Mouse (Mus musculus) G1E (cell line): ENCODE measurements at regions not wholly inside any gene's neighbourhood (a gene's known extent, or its start where the extent isn't known, plus 50 kb on each side); places are given as distances from the start of the nearest gene placed in this dataset.

Source experiments
- ATAC-seq: 2 replicates; pipeline ENCODE4 v1.8.0; 2016; ENCODE audit warnings: mild to moderate bottlenecking; ENCODE audit not compliant: insufficient number of reproducible peaks, poor library complexity, low FRiP score, severe bottlenecking; ENCODE audit errors: extremely low read depth
- DNase-seq: peaks from one replicate; pipeline ENCODE4 v3.0.0; 2012; ENCODE audit warnings: low spot score
- H3K27me3 ChIP-seq: 2 replicates; pipeline ENCODE4 v1.6.1; 2012; ENCODE audit warnings: mild to moderate bottlenecking, low read length, inconsistent platforms; ENCODE audit not compliant: insufficient read depth
- H3K36me3 ChIP-seq: replicated peaks from 2 replicates; pipeline ENCODE3; 2012; ENCODE audit warnings: mild to moderate bottlenecking, inconsistent platforms
- H3K4me1 ChIP-seq: 2 replicates; pipeline ENCODE4 v1.6.1; 2012; ENCODE audit warnings: low read depth, low read length, inconsistent platforms, mixed read lengths; ENCODE audit not compliant: insufficient read depth
- H3K4me3 ChIP-seq: 2 replicates; pipeline ENCODE4 v1.5.1; 2012; ENCODE audit warnings: low read depth, mild to moderate bottlenecking, inconsistent platforms, low read length, moderate library complexity, mixed read lengths
- H3K9me3 ChIP-seq: replicated peaks from 2 replicates; pipeline ENCODE4 v1.6.1; 2012; ENCODE audit warnings: inconsistent platforms
- CTCF ChIP-seq: IDR thresholded peaks from 2 replicates; pipeline ENCODE4 v1.5.1; 2012; ENCODE audit warnings: low read depth, low read length, inconsistent platforms, mixed read lengths
- GATA1 ChIP-seq: IDR thresholded peaks from 2 replicates; pipeline ENCODE4 v1.6.1; 2012; ENCODE audit warnings: borderline replicate concordance, low read length, inconsistent platforms, mixed read lengths
- GATA2 ChIP-seq: IDR thresholded peaks from 2 replicates; pipeline ENCODE4 v1.6.1; 2012; ENCODE audit warnings: low read depth, low read length, inconsistent platforms, borderline replicate concordance
- POLR2AphosphoS5 ChIP-seq: IDR thresholded peaks from 2 replicates; pipeline ENCODE4 v1.6.1; 2012; ENCODE audit warnings: low read depth, low read length, inconsistent platforms; ENCODE audit not compliant: insufficient replicate concordance
- TAL1 ChIP-seq: conservative IDR thresholded peaks from 2 replicates; pipeline ENCODE4 v1.6.1; 2012; ENCODE audit warnings: low read depth, low read length, inconsistent platforms, mixed read lengths

- no peaks in the 10 kb centered on the region for H3K4me1 ChIP-seq
- no peaks in the 10 kb centered on the region for H3K9me3 ChIP-seq
- no peak overlapping the region for H3K4me3 ChIP-seq
- no peak for TF ChIP-seq POLR2AphosphoS5
- TF ChIP-seq CTCF, result no peak
- no peak for TF ChIP-seq GATA1
- TF ChIP-seq GATA2, result no peak
- no peak for TF ChIP-seq TAL1
- no peaks in the 10 kb centered on the region for H3K36me3 ChIP-seq
- DNase-seq (no peak), ATAC-seq (no peak)
- H3K27me3 ChIP-seq, result no peaks in the 10 kb centered on the region
Measured at GRCm38 (mm10) chrX:107031726-107032125, 56.6 kb upstream of the P2ry10 start.

- no peak for ATAC-seq
- H3K4me3 ChIP-seq, result no peak overlapping the region
- DNase-seq, result no peak
- TF ChIP-seq TAL1 (no peak), GATA1 (no peak), CTCF (no peak), GATA2 (no peak), POLR2AphosphoS5 (no peak)
- H3K4me1 ChIP-seq, result no peaks in the 10 kb centered on the region
- no peaks in the 10 kb centered on the region for H3K9me3 ChIP-seq
- H3K36me3 ChIP-seq, result no peaks in the 10 kb centered on the region
- no peaks in the 10 kb centered on the region for H3K27me3 ChIP-seq
Measured at GRCm38 (mm10) chrX:107038041-107038440, 50.3 kb upstream of the P2ry10 start.
